Mouse (Mus musculus) urinary bladder, adult 18-20 months (tissue): Measurements from ENCODE around the gene Atp2c2.

Experiments used
- DNase-seq, 2 experiments: peaks; one replicate each; pipeline ENCODE4 v3.0.0; 2022; ENCODE audit warnings: low spot score in 2 of 2, mixed read lengths in 2 of 2

Gene Atp2c2

GRCm38 (mm10) chr8:119702965-119703364, 3.2 kb downstream of the Atp2c2 start:
- no peak for DNase-seq

- DNase-seq, result no peak
Measured at GRCm38 (mm10) chr8:119707146-119707545, 7.3 kb downstream of the Atp2c2 start.

- no peak for DNase-seq
Measured at GRCm38 (mm10) chr8:119708471-119708870, 8.7 kb downstream of the Atp2c2 start.

GRCm38 (mm10) chr8:119708878-119709702, 9.3 kb downstream of the Atp2c2 start:
- peak in 1 of 2 experiments; percentile 31 for DNase-seq

- no peak for DNase-seq
Measured at GRCm38 (mm10) chr8:119709703-119710093, 9.9 kb downstream of the Atp2c2 start.

GRCm38 (mm10) chr8:119712226-119712625, 12.4 kb downstream of the Atp2c2 start:
- peak; percentile 32 to 51 for DNase-seq

- DNase-seq, result no peak
Measured at GRCm38 (mm10) chr8:119713421-119713820, 13.6 kb downstream of the Atp2c2 start.

- DNase-seq, result peak in 1 of 2 experiments; percentile 64
Measured at GRCm38 (mm10) chr8:119715221-119715620, 15.4 kb downstream of the Atp2c2 start.

GRCm38 (mm10) chr8:119716730-119717299, 17.0 kb downstream of the Atp2c2 start:
- DNase-seq, result no peak

- DNase-seq, result no peak
Measured at GRCm38 (mm10) chr8:119717765-119718164, 18.0 kb downstream of the Atp2c2 start.

GRCm38 (mm10) chr8:119719011-119719501, 19.2 kb downstream of the Atp2c2 start:
- no peak for DNase-seq

GRCm38 (mm10) chr8:119722348-119722747, 22.5 kb downstream of the Atp2c2 start:
- no peak for DNase-seq

- DNase-seq, result no peak
Measured at GRCm38 (mm10) chr8:119723676-119724075, 23.9 kb downstream of the Atp2c2 start.

GRCm38 (mm10) chr8:119724596-119724995, 24.8 kb downstream of the Atp2c2 start:
- DNase-seq, result no peak

- DNase-seq, result no peak
Measured at GRCm38 (mm10) chr8:119727093-119727492, 27.3 kb downstream of the Atp2c2 start.

GRCm38 (mm10) chr8:119728351-119728895, 28.6 kb downstream of the Atp2c2 start:
- DNase-seq, result no peak

- no peak for DNase-seq
Measured at GRCm38 (mm10) chr8:119732072-119732471, 32.3 kb downstream of the Atp2c2 start.

GRCm38 (mm10) chr8:119736348-119736917, 36.6 kb downstream of the Atp2c2 start:
- DNase-seq, result no peak

- no peak for DNase-seq
Measured at GRCm38 (mm10) chr8:119737093-119737900, 37.5 kb downstream of the Atp2c2 start.

- DNase-seq, result no peak
Measured at GRCm38 (mm10) chr8:119738129-119738907, 38.5 kb downstream of the Atp2c2 start.

- DNase-seq, result no peak
Measured at GRCm38 (mm10) chr8:119740634-119741033, 40.8 kb downstream of the Atp2c2 start.
